Mouse (Mus musculus): ENCODE measurements around the gene Ralgps1.

Gene Ralgps1

DNA sequence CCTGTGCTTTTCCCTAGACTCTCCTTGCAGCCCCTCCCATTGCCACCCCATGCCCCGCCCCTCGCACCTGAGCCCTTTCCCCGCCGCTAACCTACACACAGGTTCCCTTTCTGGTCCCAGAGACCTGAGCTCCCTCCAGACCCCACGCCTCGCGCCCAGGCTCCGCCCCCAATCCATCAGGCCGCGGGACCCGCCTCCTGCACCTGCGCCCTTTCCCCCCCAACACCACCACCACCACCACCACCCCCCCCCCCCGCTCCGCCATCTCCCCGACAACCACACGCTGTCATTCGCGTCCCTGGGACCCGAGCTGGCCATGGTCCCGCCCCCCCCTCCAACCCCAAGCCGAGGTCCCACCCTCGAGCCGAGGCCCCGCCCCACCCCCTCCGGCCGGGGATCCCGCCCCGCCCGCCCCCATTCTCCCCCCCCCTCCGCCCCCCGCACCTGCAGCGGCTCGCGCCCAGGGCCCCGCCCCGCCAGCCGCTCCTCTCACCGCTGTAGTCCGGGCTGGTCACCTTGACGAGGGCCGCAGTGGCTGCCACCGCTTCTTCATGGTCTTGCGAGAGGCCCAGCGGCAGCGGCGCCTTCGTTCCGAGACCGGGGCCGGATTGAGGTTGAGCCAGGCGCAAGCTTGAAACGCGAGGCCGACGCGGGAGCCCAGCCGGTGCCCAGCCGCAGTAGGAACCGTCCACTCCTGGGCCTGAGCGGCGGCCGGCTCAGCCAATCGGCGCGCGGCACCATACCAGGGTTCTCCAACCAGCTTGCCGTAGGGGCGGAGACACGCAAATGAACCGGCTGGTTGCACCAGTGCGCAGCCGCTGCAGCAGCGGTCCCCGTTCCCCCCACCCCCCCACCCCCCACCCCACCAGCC lies at the start of gene Ralgps1:
Gene Ralgps1, minus strand, starts transcription at position 710 of the 871 bp plus-strand sequence.
- peak; percentile 100 for DNase-seq

DNA sequence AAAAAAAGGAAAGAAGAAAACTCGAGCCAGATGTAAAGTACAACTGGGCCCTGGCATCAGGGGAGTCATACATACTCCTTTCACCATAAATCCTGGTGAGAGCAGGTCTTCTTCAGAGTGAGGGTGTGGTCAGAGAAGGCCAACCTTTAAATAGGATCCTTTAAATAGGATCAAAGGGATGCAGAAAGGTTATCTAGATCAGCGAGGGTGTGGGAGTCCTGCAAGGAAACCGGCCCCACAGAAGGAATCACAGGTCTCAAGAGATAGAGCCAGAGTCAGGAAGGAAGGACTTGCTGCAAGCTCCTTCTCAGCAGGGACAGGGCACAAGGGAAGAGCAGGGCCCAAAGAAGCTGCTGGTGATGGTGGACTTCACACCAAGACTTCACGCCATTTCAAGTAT lies 46.2 kb upstream of the Ralgps1 start:
- DNase-seq, result no peak

DNA sequence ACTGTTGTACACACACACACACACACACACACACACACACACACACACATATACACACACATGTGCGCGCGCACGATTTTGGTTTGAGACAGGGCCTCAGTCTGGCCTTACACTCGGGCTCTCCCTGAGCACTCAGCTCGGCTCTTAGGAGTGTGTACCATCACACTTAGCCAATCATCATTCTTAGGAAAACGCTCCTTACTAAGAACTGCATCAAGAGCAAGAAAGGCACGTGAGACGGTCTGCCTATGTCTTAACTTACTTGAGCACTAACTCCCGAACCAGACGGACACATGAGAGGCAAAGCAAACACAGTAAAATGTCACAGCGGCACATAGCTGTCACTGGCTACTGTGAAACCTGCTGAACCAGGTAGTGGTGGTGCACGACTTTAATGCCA lies 42.7 kb upstream of the Ralgps1 start:
- DNase-seq, result peak; percentile 84

DNA sequence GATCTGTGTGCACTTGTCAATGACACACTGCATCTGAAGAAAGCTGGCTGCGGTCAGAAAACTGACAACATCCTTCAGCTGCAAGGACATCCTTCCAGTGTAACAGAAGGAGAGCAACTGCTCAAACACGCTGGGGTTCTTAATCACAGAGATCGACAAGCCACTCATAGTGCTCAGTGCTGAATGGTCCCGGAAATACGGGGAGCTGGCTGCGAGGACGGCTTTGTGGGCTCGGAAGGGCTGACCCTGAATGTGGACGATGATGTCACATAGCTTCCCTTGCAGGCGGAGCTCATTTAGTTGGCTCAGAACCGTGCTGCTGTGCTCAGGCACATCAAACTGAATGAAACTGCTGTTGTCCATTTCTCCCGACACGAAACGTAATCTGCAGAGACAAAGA lies 40.8 kb upstream of the Ralgps1 start:
- peak; percentile 91 for DNase-seq

- no peak for DNase-seq
Observed at GRCm38 (mm10) chr2:33403511-33404003, 32.3 kb upstream of the Ralgps1 start.

DNA sequence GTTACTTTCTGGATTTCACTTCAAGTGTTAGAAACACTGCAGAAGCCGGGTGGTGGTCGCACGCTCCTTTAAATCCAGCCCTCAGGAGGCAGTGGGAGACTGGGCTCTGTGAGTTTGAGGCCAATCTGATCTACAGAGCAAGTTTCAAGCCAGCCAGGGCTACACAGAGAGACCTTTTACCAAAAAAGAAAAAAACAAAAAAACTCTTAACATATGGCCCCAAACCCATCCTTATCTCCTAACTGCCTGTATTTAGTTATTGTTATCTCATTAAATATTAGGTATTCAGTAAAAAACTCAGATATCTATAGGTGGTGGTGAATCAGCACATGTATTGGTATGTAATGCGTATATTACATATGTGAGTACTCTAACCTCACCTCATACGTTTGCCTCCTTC lies 31.4 kb upstream of the Ralgps1 start:
- no peak for DNase-seq

GRCm38 (mm10) chr2:33402236-33402635 lies 30.9 kb upstream of the Ralgps1 start:
- DNase-seq, result peak; percentile 89

GRCm38 (mm10) chr2:33401217-33401616 lies 29.9 kb upstream of the Ralgps1 start:
- DNase-seq, result no peak

- no peak for DNase-seq
Observed at GRCm38 (mm10) chr2:33400541-33400940, 29.3 kb upstream of the Ralgps1 start.

DNA sequence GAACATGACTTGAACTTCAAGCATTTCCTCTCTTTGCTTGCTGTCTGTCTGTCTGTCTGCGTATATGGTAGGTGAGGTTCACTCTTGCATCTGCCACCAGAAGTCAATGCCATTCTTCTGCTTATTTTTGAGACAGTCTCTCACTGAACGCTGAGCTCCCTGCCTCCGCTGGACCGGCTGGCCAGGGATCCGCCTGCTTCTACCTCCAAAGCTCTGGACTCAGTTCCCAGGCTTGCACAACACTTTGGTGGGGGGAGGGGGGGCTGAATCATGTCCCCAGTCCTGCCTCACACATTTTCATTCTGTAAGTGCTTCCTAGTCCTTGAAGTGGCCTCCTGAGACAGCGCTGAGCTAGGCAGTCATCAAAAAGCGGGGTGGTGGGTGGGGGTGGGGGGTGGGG lies 27.8 kb upstream of the Ralgps1 start:
- DNase-seq, result no peak

- no peak for DNase-seq
Observed at GRCm38 (mm10) chr2:33397036-33397435, 25.8 kb upstream of the Ralgps1 start.

- DNase-seq, result peak; percentile 60
Observed at GRCm38 (mm10) chr2:33395053-33395452, 23.8 kb upstream of the Ralgps1 start.

- no peak for DNase-seq
Observed at GRCm38 (mm10) chr2:33393951-33394635, 22.8 kb upstream of the Ralgps1 start.

- no peak for DNase-seq
Observed at GRCm38 (mm10) chr2:33393021-33393420, 21.7 kb upstream of the Ralgps1 start.

DNA sequence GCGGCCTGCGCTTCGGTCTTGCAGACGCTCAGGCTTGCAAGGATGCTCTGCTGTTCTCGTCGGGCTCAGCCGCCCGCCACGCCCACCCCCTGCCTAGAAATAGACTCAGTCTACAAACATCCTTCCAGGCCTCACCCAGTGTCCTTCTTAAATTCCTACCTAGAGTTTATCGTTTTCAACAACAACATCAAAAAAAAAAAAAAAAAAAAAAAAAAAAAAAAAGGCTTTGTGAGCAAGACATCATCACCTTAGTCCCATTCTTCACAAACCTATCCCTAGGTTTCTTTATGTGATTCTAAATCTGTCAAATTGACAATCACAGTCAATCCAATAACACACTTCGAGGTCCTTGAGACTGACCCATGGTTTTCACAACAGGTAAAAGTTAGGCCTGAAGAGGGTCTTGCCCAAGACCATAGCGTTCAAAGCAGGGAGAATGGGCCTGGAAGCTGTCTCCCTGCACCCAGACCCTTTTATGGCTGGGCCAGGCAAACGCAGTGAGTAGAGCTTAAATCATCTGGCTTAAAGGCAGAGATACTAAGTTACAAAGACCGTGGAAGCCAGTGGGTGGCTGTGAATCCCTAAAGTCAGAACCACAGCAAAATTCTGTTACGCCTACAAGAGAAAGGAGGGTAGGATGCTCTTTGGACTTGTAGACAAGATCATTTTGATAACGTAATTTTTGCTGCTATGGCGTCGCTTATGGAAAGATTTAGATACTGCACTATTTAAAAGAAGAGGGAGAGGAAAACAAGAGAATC lies 542 bp upstream of the Ralgps1 start:
- no peak for DNase-seq

GRCm38 (mm10) chr2:33370276-33370776 lies 960 bp downstream of the Ralgps1 start:
- peak; percentile 96 for DNase-seq

GRCm38 (mm10) chr2:33369453-33369852 lies 1.8 kb downstream of the Ralgps1 start:
- DNase-seq, result no peak

GRCm38 (mm10) chr2:33368486-33368885 lies 2.8 kb downstream of the Ralgps1 start:
- DNase-seq, result no peak

- peak; percentile 96 for DNase-seq
Observed at GRCm38 (mm10) chr2:33365703-33366471, 5.4 kb downstream of the Ralgps1 start.

DNA sequence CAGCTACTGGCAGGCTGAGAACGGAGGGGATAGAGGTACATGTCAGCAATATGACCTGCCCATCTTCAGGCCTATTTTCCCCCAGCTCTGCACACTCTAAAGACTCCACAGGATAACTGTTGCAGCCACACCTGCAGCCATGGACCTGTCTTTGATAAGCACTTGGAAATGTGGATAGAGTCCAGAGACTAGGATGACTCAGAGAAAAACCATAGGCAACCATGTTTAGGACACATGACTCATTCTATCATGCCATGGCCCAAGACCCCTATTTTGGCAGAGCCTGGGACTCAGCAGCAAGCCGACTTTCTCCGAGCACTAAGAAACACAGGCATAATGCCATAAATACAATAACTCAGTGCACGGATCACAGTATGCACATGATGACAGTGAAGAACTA lies 6.6 kb downstream of the Ralgps1 start:
- DNase-seq, result no peak

DNA sequence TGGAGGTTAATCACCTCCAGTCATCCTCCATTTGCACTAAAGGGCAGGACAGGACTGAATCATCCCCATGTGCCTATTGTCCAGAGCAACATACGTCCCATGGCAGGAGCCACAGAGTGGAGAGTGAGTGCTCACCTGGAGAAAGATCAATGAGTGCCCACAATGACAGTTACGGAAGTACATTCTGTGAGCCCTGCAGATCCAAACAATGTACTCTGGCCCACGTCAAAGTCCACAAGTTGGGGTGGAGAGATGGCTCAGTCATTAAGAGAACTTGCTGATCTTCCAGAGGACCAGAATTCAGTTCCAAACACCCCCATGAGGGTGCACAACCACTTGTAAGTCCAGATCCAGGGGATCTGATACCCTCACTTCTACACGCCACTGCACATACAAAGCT lies 7.4 kb downstream of the Ralgps1 start:
- no peak for DNase-seq

- DNase-seq, result peak; percentile 91
Observed at GRCm38 (mm10) chr2:33361139-33361716, 10.1 kb downstream of the Ralgps1 start.

Measured in heart, adult 11 months (tissue).